ENCODE assay signal across 8 mouse cellular contexts in genomic region chr7:105810280-105810876, GRCm38 (mm10). TPM values are rescaled to one million over a fixed set of nuclear protein-coding genes. Genes with fewer than 3 reads are reported as not detected.
DNase-seq lines count a peak whose midpoint lies in the region; ATAC-seq and TF ChIP-seq lines count a peak whose summit lies in the region.

No protein-coding gene starts in this region.

- H3K27me3 ChIP-seq in testis, adult 2 months (ENCODE audit: control insufficient read depth, insufficient read depth, low read length) = no peaks in the 10 kb centered on the region
- H3K27me3 ChIP-seq in intestine, postnatal 0 days (replicated peaks; ENCODE audit: control insufficient read depth, insufficient read depth, low read length) = no peaks in the 10 kb centered on the region
- no peaks in the 10 kb centered on the region for H3K27me3 ChIP-seq in neural tube, embryonic 13.5 days

- intact Hi-C loops in gastrocnemius, adult 2 months (cut with DNase I) = loop anchor here (2.0 to 10.0 kb wide), 3 partner anchors 74 to 256 kb away; partner anchors contain the start of genes Dnhd1, Ilk, Rrp8 and Smpd1

- TF ChIP-seq CTCF in gastrocnemius, adult 2 months (IDR thresholded peaks at IDR 0.05) = no peak
- no peak for TF ChIP-seq CTCF in testis, adult 2 months (IDR thresholded peaks at IDR 0.05; ENCODE audit: control insufficient read depth, insufficient read depth, insufficient replicate concordance, low read depth, low read length)
- no peak for TF ChIP-seq CTCF in intestine, postnatal 0 days (IDR thresholded peaks at IDR 0.05; ENCODE audit: low read depth)

- 2% methylated on average over 37 of the region's 37 CpGs for WGBS in intestine, postnatal 0 days
- WGBS in neural tube, embryonic 13.5 days = 5% methylated on average over 37 of the region's 37 CpGs

- TF ChIP-seq POLR2A in testis, adult 2 months (IDR thresholded peaks at IDR 0.05; ENCODE audit: control insufficient read depth, low read depth, low read length) = no peak

- H3K9ac ChIP-seq in intestine, postnatal 0 days (ENCODE audit: low read depth, low read length) = peak overlapping the region; percentile 67
- peak overlapping the region; percentile 89 for H3K9ac ChIP-seq in neural tube, embryonic 13.5 days

- ATAC-seq in intestine, postnatal 0 days = peak; percentile 45; the same call in 1 of the 2 replicates
- peak; percentile 78 for ATAC-seq in neural tube, embryonic 13.5 days (ENCODE audit: low read depth)

- no peak for DNase-seq in gastrocnemius, adult 2 months
- DNase-seq in gastrocnemius, adult 18-20 months (ENCODE audit: low spot score) = no peak
- no peak for DNase-seq in testis, postnatal 10 days (ENCODE audit: low spot score)
- DNase-seq in cerebellum, postnatal 25 days = no peak
- DNase-seq in urinary bladder, postnatal 36 days (ENCODE audit: low spot score in 2 of 2) = no peak

- peaks cover 2% of the 10 kb centered on the region for H3K4me1 ChIP-seq in testis, adult 2 months (ENCODE audit: control insufficient read depth, insufficient read depth, low read length)
- H3K4me1 ChIP-seq in intestine, postnatal 0 days (replicated peaks; ENCODE audit: control insufficient read depth, insufficient read depth, low read length) = no peaks in the 10 kb centered on the region; the same call in 1 of the 2 replicates
- H3K4me1 ChIP-seq in neural tube, embryonic 13.5 days (replicated peaks) = peaks cover 12% of the 10 kb centered on the region

- H3K36me3 ChIP-seq in testis, adult 2 months (ENCODE audit: control insufficient read depth, insufficient read depth, low read length) = no peaks in the 10 kb centered on the region
- H3K36me3 ChIP-seq in intestine, postnatal 0 days (ENCODE audit: control insufficient read depth, insufficient read depth) = peaks cover 15% of the 10 kb centered on the region; the same call in 1 of the 2 replicates
- H3K36me3 ChIP-seq in neural tube, embryonic 13.5 days = peaks cover 27% of the 10 kb centered on the region

- peak overlapping the region; percentile 70 for H3K4me2 ChIP-seq in intestine, postnatal 0 days (replicated peaks; ENCODE audit: low read depth)
- peak overlapping the region; percentile 85 for H3K4me2 ChIP-seq in neural tube, embryonic 13.5 days

- peak overlapping the region; percentile 98 for H3K27ac ChIP-seq in gastrocnemius, adult 2 months
- peak overlapping the region; percentile 84 for H3K27ac ChIP-seq in testis, adult 2 months (ENCODE audit: control insufficient read depth, insufficient read depth, low read depth, low read length)
- H3K27ac ChIP-seq in intestine, postnatal 0 days (ENCODE audit: low read depth, low read length) = peak overlapping the region; percentile 71
- peak overlapping the region; percentile 93 for H3K27ac ChIP-seq in neural tube, embryonic 13.5 days (replicated peaks)

- no peaks in the 10 kb centered on the region for H3K9me3 ChIP-seq in intestine, postnatal 0 days (ENCODE audit: control insufficient read depth)
- no peaks in the 10 kb centered on the region for H3K9me3 ChIP-seq in neural tube, embryonic 13.5 days

- peak overlapping the region; percentile 91 for H3K4me3 ChIP-seq in gastrocnemius, adult 2 months
- H3K4me3 ChIP-seq in testis, adult 2 months (ENCODE audit: control insufficient read depth, low read depth, low read length) = peak overlapping the region; percentile 96
- H3K4me3 ChIP-seq in intestine, postnatal 0 days (ENCODE audit: low read depth, low read length) = peak overlapping the region; percentile 67
- peak overlapping the region; percentile 72 for H3K4me3 ChIP-seq in neural tube, embryonic 13.5 days

RNA-seq across cellular contexts. Expression of gene Mrpl17, which starts 0.5 kb away (rescaled TPM):
- total RNA-seq in gastrocnemius, adult 2 months (2021) = 100 to 1,000 TPM; 108 to 112 TPM
- total RNA-seq in gastrocnemius, adult 18-20 months (2021) = 100 to 1,000 TPM; 103 to 104 TPM
- 73.3 and 97.2 TPM in 2 replicates for polyA plus RNA-seq in testis, adult 2 months (2012; rRNA removed)
- 255 and 275 TPM in 2 replicates for polyA plus RNA-seq in intestine, postnatal 0 days (2015; fragmentation: Nextera tagmentation; extraction: Ambion mirVana)
- 224 and 230 TPM in 2 replicates for polyA plus RNA-seq in neural tube, embryonic 13.5 days (2015; fragmentation: Nextera tagmentation; extraction: Ambion mirVana)

RNA-seq across cellular contexts. Expression of gene Dchs1, which starts 22.9 kb away (rescaled TPM):
- total RNA-seq in gastrocnemius, adult 2 months (2021) = 1 to 10 TPM; 2.1 to 5.0 TPM
- total RNA-seq in gastrocnemius, adult 18-20 months (2021) = 1 to 10 TPM; 2.1 to 3.7 TPM
- polyA plus RNA-seq in testis, adult 2 months (2012; rRNA removed) = 3.2 and 5.5 TPM in 2 replicates
- 2.2 and 2.4 TPM in 2 replicates for polyA plus RNA-seq in intestine, postnatal 0 days (2015; fragmentation: Nextera tagmentation; extraction: Ambion mirVana)
- polyA plus RNA-seq in neural tube, embryonic 13.5 days (2015; fragmentation: Nextera tagmentation; extraction: Ambion mirVana) = 13.5 and 14.7 TPM in 2 replicates

RNA-seq across cellular contexts. Expression of gene Tpp1, which starts 58.3 kb away (rescaled TPM):
- 10 to 100 TPM; 42.3 to 45.8 TPM for total RNA-seq in gastrocnemius, adult 2 months (2021)
- total RNA-seq in gastrocnemius, adult 18-20 months (2021) = 10 to 100 TPM; 41.7 to 52.2 TPM
- polyA plus RNA-seq in testis, adult 2 months (2012; rRNA removed) = 9.9 and 10.5 TPM in 2 replicates
- polyA plus RNA-seq in intestine, postnatal 0 days (2015; fragmentation: Nextera tagmentation; extraction: Ambion mirVana) = 176 and 184 TPM in 2 replicates
- 48.4 and 49.2 TPM in 2 replicates for polyA plus RNA-seq in neural tube, embryonic 13.5 days (2015; fragmentation: Nextera tagmentation; extraction: Ambion mirVana)
